Mouse (Mus musculus) liver, embryonic 15.5 days (tissue): ENCODE results near the gene Adam1b. TPM values are rescaled to one million over a fixed set of nuclear protein-coding genes. Genes with fewer than 3 reads are reported as not detected.

Experiments used
- ATAC-seq: fragments of 200-750 bp; cut with Nextera tagmentation; 2 replicates; pipeline ENCODE4 v1.8.0; 2017; ENCODE audit warnings: moderate number of reproducible peaks, mild to moderate bottlenecking, moderate library complexity; ENCODE audit not compliant: insufficient read depth
- H3K27ac ChIP-seq: fragments of 300-500 bp; sonication (generic); replicated peaks from 2 replicates; pipeline ENCODE4 v1.5.1; 2015; ENCODE audit warnings: mild to moderate bottlenecking, inconsistent platforms
- H3K27me3 ChIP-seq: fragments of 300-500 bp; sonication (generic); 2 replicates; pipeline ENCODE4 v1.6.1; 2015; ENCODE audit warnings: mild to moderate bottlenecking, inconsistent platforms
- H3K36me3 ChIP-seq: fragments of 300-500 bp; sonication (generic); replicated peaks from 2 replicates; pipeline ENCODE4 v1.6.1; 2015; ENCODE audit warnings: moderate library complexity, mild to moderate bottlenecking, inconsistent platforms
- H3K4me1 ChIP-seq: fragments of 300-500 bp; sonication (generic); replicated peaks from 2 replicates; pipeline ENCODE4 v1.6.1; 2015; ENCODE audit warnings: inconsistent platforms
- H3K4me2 ChIP-seq: fragments of 300-500 bp; sonication (generic); 2 replicates; pipeline ENCODE4 v1.6.1; 2015; ENCODE audit warnings: moderate library complexity, mild to moderate bottlenecking, inconsistent platforms
- H3K4me3 ChIP-seq: fragments of 300-500 bp; sonication (generic); replicated peaks from 2 replicates; pipeline ENCODE4 v1.5.1; 2015; ENCODE audit warnings: mild to moderate bottlenecking, inconsistent platforms
- H3K9ac ChIP-seq: fragments of 300-500 bp; sonication (generic); 2 replicates; pipeline ENCODE4 v1.6.1; 2015; ENCODE audit warnings: moderate library complexity, mild to moderate bottlenecking, inconsistent platforms
- H3K9me3 ChIP-seq: fragments of 300-500 bp; sonication (generic); replicated peaks from 2 replicates; pipeline ENCODE4 v1.6.1; 2016; ENCODE audit warnings: inconsistent platforms
- WGBS: fragments of 180-500 bp; shearing (Covaris S2); methylation state at CpG from one replicate; pipeline ENCODE4 v1.1.7; 2015; ENCODE audit warnings: mixed read lengths; ENCODE audit not compliant: insufficient replicate concordance; 5-methylcytosine and 5-hydroxymethylcytosine counted together
- polyA plus RNA-seq: library from polyadenylated mRNA; unstranded; fragments of >200 nt; fragmentation: Nextera tagmentation; extraction: Ambion mirVana; gene quantifications from 2 replicates; pipeline ENCODE4 v1.2.1, GENCODE M21; 2015

Adam1b gene
- not detected in 2 replicates for polyA plus RNA-seq

DNA sequence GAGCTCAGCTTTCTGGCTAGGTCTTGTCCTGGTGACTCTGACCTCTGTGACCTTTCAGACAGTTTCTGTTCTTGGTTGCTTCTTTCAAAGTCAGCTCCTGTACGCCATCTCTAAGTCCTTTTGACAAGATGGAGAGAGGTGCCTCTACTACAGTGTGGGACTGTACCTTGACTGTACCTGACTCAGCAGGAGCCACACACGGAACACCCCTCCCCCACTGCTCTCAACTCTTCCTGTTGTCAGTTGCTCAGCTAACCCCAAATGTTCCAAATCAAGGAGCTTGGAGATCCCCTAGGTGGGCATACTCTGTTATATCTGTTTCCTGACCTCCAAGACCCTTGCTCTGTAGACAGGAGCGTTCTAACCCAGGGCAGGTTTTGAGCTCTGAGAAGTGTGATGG is at the start of gene Adam1b:
Gene Adam1b (minus strand): TSS at position 205 of the 400 bp plus-strand sequence.
- Histone ChIP-seq H3K9ac (no peak within 1 kb of the TSS), H3K9me3 (no peaks in the 10 kb centered on the region), H3K4me1 (peaks cover 9% of the 10 kb centered on the region), H3K27me3 (0 out of 2 replicates have a peak, but pooled peaks cover 3% of the 10 kb centered on the region), H3K27ac (no peak within 1 kb of the TSS), H3K36me3 (no peaks in the 10 kb centered on the region), H3K4me2 (no peak within 1 kb of the TSS), H3K4me3 (no peak within 1 kb of the TSS)
- whole genome bisulfite sequencing: 55% methylated on average over 3 of the region's 3 CpGs
- no peak for ATAC-seq

DNA sequence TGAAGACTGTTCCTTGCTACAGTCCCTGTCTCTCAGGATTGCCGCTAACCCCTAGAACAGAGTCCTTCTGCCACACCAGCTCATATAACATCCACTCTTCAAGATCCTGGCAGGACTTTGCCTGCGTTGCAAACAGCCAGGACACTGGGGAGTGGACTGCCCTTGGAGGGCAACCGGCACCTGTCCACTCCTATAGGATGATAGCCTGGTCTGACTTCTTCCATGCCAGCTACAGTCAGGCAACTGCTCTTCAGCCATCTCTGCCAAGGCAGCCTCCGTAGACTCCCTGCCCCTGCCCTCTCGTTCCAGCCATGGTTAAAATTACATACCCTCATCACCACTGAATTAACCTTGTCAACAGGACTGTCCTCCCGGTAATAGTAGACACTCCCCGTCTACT is 46.0 kb upstream of the Adam1b start:
- H3K9ac ChIP-seq: no peak overlapping the region
- no peak overlapping the region for H3K27ac ChIP-seq
- no peaks in the 10 kb centered on the region for H3K27me3 ChIP-seq
- no peak overlapping the region for H3K4me2 ChIP-seq
- no peaks in the 10 kb centered on the region for H3K9me3 ChIP-seq
- 74% methylated on average over 7 of the region's 7 CpGs for WGBS
- ATAC-seq: no peak
- no peaks in the 10 kb centered on the region for H3K36me3 ChIP-seq
- H3K4me1 ChIP-seq: peaks cover 39% of the 10 kb centered on the region
- no peak overlapping the region for H3K4me3 ChIP-seq

DNA sequence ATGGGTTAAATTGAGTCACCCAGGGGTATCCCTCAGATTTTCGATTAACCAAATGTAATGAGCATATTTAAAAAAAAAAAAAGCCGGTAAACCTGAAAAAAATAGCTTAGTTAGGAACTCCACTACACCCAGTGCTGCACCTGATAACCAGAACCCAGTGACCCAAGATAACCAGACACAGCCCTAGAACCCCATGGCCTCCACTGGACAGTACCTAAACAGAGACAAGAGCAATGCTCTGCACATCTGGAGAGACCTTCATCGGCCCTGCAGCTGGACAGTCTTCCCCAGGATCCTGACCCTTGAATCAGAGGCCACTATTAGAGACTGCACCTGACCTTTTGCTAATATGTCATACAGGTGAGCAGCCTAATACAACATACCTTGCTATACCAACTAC is 43.8 kb upstream of the Adam1b start:
- 0 out of 2 replicates have a peak, but pooled peaks have one; percentile 32 for ATAC-seq
- Histone ChIP-seq H3K27ac (peak overlapping the region; percentile 92), H3K4me2 (peak overlapping the region; percentile 77), H3K36me3 (no peaks in the 10 kb centered on the region), H3K9ac (peak overlapping the region; percentile 98; the same call in 1 of the 2 replicates), H3K9me3 (no peaks in the 10 kb centered on the region), H3K27me3 (no peaks in the 10 kb centered on the region), H3K4me3 (peak overlapping the region; percentile 97), H3K4me1 (peaks cover 53% of the 10 kb centered on the region)
- 39% methylated on average over 3 of the region's 3 CpGs for WGBS

GRCm38 (mm10) chr5:121546530-121546895 is 43.3 kb upstream of the Adam1b start:
- Histone ChIP-seq H3K4me1 (peaks cover 56% of the 10 kb centered on the region), H3K4me3 (peak overlapping the region; percentile 97), H3K9me3 (no peaks in the 10 kb centered on the region), H3K27me3 (no peaks in the 10 kb centered on the region), H3K9ac (peak overlapping the region; percentile 98), H3K27ac (peak overlapping the region; percentile 92), H3K4me2 (peak overlapping the region; percentile 77), H3K36me3 (no peaks in the 10 kb centered on the region)
- WGBS: 10% methylated on average over 6 of the region's 6 CpGs
- peak; percentile 19; the same call in 1 of the 2 replicates for ATAC-seq

- Histone ChIP-seq H3K27ac (peak within 1 kb of the TSS; percentile 92), H3K4me2 (peak within 1 kb of the TSS; percentile 77), H3K27me3 (no peaks in the 10 kb centered on the region), H3K9ac (peak within 1 kb of the TSS; percentile 98), H3K9me3 (no peaks in the 10 kb centered on the region), H3K4me1 (peaks cover 56% of the 10 kb centered on the region), H3K36me3 (no peaks in the 10 kb centered on the region), H3K4me3 (peak within 1 kb of the TSS; percentile 97)
- WGBS: 1% methylated on average over 55 of the region's 55 CpGs
- ATAC-seq: peak; percentile 92
Observed at GRCm38 (mm10) chr5:121545793-121546529, 42.7 kb upstream of the Adam1b start, which contains the start of gene Mapkapk5. Gene Mapkapk5, minus strand, starts transcription at chr5:121545905.

GRCm38 (mm10) chr5:121544910-121545792 is 41.9 kb upstream of the Adam1b start, which contains the start of the genes Adam1a and Gm42878:
Gene Adam1a, minus strand, starts transcription at chr5:121545482.
Gene Gm42878, minus strand, starts transcription at chr5:121545482.
- H3K4me1 ChIP-seq: peaks cover 56% of the 10 kb centered on the region
- H3K9me3 ChIP-seq: no peaks in the 10 kb centered on the region
- peak within 1 kb of the TSS; percentile 77 for H3K4me2 ChIP-seq
- peaks cover 4% of the 10 kb centered on the region for H3K36me3 ChIP-seq
- peak; percentile 78 for ATAC-seq
- under 1% methylated on average over 71 of the region's 97 CpGs for WGBS
- peak within 1 kb of the TSS; percentile 98 for H3K9ac ChIP-seq
- peak within 1 kb of the TSS; percentile 92 for H3K27ac ChIP-seq
- peak within 1 kb of the TSS; percentile 97 for H3K4me3 ChIP-seq
- H3K27me3 ChIP-seq: no peaks in the 10 kb centered on the region

GRCm38 (mm10) chr5:121543370-121543769 is 40.1 kb upstream of the Adam1b start:
- Histone ChIP-seq H3K4me2 (peak overlapping the region; percentile 77), H3K27ac (no peak overlapping the region), H3K4me1 (peaks cover 53% of the 10 kb centered on the region), H3K9ac (peak overlapping the region; percentile 10; the same call in 1 of the 2 replicates), H3K4me3 (0 out of 2 replicates have a peak overlapping the region, but pooled peaks have one; percentile 97), H3K9me3 (no peaks in the 10 kb centered on the region), H3K27me3 (no peaks in the 10 kb centered on the region), H3K36me3 (peaks cover 21% of the 10 kb centered on the region)
- ATAC-seq: no peak
- 57% methylated on average over 3 of the region's 3 CpGs for WGBS

DNA sequence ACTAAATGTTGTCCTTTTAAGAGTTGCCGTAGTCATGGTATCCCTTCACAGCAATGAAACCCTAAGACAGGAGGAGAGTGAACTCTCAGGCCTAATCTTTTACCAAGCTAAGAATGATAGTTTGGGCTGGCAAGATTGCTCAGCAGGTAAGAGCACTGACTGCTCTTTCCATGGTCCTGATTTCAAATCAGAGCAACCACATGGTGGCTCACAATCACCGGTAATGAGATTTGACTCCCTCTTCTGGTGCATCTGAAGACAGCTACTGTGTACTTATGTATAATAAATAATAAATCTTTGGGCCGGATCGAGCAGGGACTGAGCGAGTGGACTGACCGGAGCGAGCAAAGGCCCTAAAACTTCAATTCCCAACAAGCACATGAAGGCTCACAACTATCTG is 38.0 kb upstream of the Adam1b start:
- no peak overlapping the region for H3K27ac ChIP-seq
- no peak overlapping the region for H3K9ac ChIP-seq
- no peak overlapping the region for H3K4me3 ChIP-seq
- no peak overlapping the region for H3K4me2 ChIP-seq
- no peaks in the 10 kb centered on the region for H3K9me3 ChIP-seq
- 76% methylated on average over 7 of the region's 7 CpGs for WGBS
- peaks cover 42% of the 10 kb centered on the region for H3K36me3 ChIP-seq
- no peaks in the 10 kb centered on the region for H3K27me3 ChIP-seq
- peaks cover 45% of the 10 kb centered on the region for H3K4me1 ChIP-seq
- no peak for ATAC-seq

- H3K4me2 ChIP-seq: no peak overlapping the region
- H3K9me3 ChIP-seq: no peaks in the 10 kb centered on the region
- H3K9ac ChIP-seq: no peak overlapping the region
- H3K4me1 ChIP-seq: peaks cover 54% of the 10 kb centered on the region
- no peak for ATAC-seq
- H3K4me3 ChIP-seq: no peak overlapping the region
- H3K36me3 ChIP-seq: peaks cover 53% of the 10 kb centered on the region
- WGBS: 81% methylated on average over 5 of the region's 5 CpGs
- no peak overlapping the region for H3K27ac ChIP-seq
- H3K27me3 ChIP-seq: no peaks in the 10 kb centered on the region
Observed at GRCm38 (mm10) chr5:121540066-121540465, 36.8 kb upstream of the Adam1b start.

- Histone ChIP-seq H3K27ac (no peak overlapping the region), H3K4me3 (no peak overlapping the region), H3K36me3 (peaks cover 76% of the 10 kb centered on the region), H3K4me2 (no peak overlapping the region), H3K9ac (no peak overlapping the region), H3K4me1 (peaks cover 38% of the 10 kb centered on the region), H3K9me3 (no peaks in the 10 kb centered on the region), H3K27me3 (no peaks in the 10 kb centered on the region)
- WGBS: 83% methylated on average over 2 of the region's 2 CpGs
- no peak for ATAC-seq
Observed at GRCm38 (mm10) chr5:121537588-121537987, 34.4 kb upstream of the Adam1b start.
